Mouse (Mus musculus) adrenal gland, adult 8-10 months (tissue): ENCODE measurements around the gene Fgfr2. TPM values are rescaled to one million over a fixed set of nuclear protein-coding genes. Genes with fewer than 3 reads are reported as not detected.
A peak's percentile ranks its signal among the peaks of the same experiment; 100 is the strongest.

Source experiments
- DNase-seq: peaks from one replicate; pipeline ENCODE4 v3.0.0; 2022
- total RNA-seq, 4 experiments: library from RNA; stranded (reverse); gene quantifications; 2 replicates each; pipeline ENCODE4 v1.2.4; 2022

The Fgfr2 gene
- total RNA-seq, 4 experiments from 2014 or later, result 193 to 471 (median 262) TPM

GRCm38 (mm10) chr7:131653416-131653815, 1469.7 kb downstream of the Fgfr2 start:
- DNase-seq, result peak; percentile 53

GRCm38 (mm10) chr7:131651921-131652694, 1471.0 kb downstream of the Fgfr2 start:
- no peak for DNase-seq

GRCm38 (mm10) chr7:131650277-131650676, 1472.9 kb downstream of the Fgfr2 start:
- DNase-seq, result no peak

- no peak for DNase-seq
Observed at GRCm38 (mm10) chr7:131648276-131648675, 1474.9 kb downstream of the Fgfr2 start.

DNA sequence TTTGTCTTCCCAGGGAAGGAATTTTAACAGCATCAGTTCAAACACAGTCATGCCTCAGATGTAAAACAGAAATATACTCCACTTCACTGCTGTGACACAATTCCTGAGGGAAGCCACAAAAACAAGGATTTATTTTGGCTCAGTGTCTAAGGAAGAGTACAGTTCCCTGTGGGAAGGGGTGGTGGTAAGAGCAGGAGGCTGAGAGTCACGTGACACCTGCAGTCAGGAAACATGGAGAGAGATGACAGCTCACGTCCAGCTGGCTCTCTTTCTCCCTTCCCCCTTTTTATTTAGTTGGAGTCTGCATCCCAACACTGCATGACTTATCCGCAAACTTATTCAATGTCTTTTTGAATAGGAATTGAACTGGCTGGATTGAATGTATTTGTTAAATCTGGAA, 1475.6 kb downstream of the Fgfr2 start:
- DNase-seq, result no peak

DNA sequence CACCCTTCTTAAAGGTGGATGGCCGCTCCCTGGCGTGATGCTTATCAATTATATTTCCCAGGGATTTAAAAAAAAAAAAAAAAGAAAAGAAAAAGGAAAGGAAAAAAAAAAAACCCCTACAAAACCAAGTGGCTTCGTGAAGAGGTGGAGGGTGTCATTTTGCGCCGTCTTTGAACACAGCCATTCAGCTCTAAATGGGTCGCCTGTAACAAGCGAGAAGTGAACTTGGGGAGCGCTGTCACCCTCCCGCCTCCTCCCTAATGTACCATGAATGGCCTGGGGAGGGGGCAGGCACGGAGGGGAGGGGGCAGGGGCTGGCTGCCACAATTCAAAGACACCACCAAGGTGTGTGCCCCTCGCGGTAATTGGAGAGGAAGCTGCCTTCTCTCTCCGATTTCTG, 1478.6 kb downstream of the Fgfr2 start:
- DNase-seq, result no peak

GRCm38 (mm10) chr7:131644051-131644450, 1479.1 kb downstream of the Fgfr2 start:
- DNase-seq, result no peak

GRCm38 (mm10) chr7:131643341-131643840, 1479.8 kb downstream of the Fgfr2 start:
- DNase-seq, result no peak

- DNase-seq, result no peak
Observed at GRCm38 (mm10) chr7:131629562-131629961, 1493.6 kb downstream of the Fgfr2 start.

- no peak for DNase-seq
Observed at GRCm38 (mm10) chr7:131628846-131629391, 1494.2 kb downstream of the Fgfr2 start.

GRCm38 (mm10) chr7:131628356-131628755, 1494.8 kb downstream of the Fgfr2 start:
- no peak for DNase-seq

GRCm38 (mm10) chr7:131609677-131610076, 1513.5 kb downstream of the Fgfr2 start:
- no peak for DNase-seq

GRCm38 (mm10) chr7:131608049-131608448, 1515.1 kb downstream of the Fgfr2 start:
- no peak for DNase-seq

DNA sequence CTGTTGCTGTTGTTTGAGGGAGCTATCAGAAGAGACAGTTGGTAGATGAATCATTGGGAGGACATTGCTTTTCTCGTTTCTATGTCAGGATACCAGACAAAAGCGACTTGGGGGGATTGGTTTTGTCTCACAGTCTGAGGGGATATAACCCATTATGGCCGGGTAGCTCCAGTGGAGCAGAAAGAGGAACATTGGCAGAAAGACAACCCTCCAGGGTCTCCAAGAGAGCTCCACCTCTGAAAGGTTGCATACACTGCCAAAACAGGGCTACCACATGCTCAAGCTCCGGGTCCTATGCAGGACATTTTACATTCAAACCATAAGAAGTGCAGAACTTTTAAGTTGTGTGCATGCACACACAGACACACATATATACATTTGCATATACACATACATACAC, 1517.7 kb downstream of the Fgfr2 start:
- no peak for DNase-seq

DNA sequence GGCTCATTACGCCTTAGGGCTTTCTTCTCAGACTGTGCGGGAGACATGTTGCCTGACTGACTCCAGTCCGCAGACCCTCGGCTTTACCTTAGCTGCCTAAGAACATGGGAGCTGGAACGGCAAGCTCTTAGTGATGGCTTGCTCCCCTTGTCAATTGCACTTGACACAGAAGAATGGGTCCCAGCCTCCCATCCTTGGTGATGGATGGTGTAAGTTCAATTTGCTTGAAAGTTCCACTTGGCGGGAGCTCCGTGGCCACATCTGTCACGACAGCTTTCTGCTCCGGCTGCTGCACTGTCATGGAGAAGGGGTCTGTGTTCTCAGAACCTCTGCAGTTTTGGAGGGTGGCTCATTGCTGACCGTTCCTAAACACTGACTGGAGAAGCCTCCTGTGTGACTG, 1518.2 kb downstream of the Fgfr2 start:
- no peak for DNase-seq

- DNase-seq, result no peak
Observed at GRCm38 (mm10) chr7:131603186-131603585, 1520.0 kb downstream of the Fgfr2 start.

- no peak for DNase-seq
Observed at GRCm38 (mm10) chr7:131602106-131602505, 1521.0 kb downstream of the Fgfr2 start.

DNA sequence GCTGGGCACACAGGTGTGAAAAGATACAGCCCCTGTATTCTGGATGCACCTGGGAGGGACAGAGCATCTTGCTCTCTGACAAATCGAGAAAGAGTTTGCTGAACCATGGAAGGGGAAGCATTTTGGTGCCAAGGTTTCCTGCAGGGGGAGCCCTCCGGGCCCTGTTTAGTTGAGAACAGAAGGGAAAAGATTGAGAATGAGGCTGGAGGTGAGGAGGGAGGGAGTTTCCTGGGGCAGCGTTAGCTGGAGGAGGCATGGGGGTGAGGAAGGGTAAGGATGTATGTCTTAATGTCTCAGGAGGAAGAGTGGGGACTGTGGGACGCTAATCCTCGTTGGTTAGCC, 1524.7 kb downstream of the Fgfr2 start:
- DNase-seq, result no peak

- DNase-seq, result no peak
Observed at GRCm38 (mm10) chr7:131597779-131598482, 1525.2 kb downstream of the Fgfr2 start.

- no peak for DNase-seq
Observed at GRCm38 (mm10) chr7:131585551-131585950, 1537.6 kb downstream of the Fgfr2 start.

- DNase-seq, result no peak
Observed at GRCm38 (mm10) chr7:131582178-131582577, 1541.0 kb downstream of the Fgfr2 start.

- no peak for DNase-seq
Observed at GRCm38 (mm10) chr7:131575246-131575645, 1547.9 kb downstream of the Fgfr2 start.

DNA sequence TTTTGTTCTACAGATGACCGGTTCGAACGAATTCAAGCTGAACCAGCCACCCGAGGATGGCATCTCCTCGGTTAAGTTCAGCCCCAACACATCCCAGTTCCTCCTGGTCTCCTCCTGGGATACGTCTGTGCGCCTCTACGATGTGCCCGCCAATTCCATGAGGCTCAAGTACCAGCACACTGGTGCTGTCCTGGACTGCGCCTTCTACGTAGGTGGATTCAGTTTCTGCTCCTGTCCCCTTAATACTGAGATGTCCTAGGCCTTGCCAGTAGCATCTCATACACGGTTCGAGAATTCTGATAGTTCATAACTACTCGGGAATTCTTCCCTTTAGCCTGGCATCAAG, 1562.5 kb downstream of the Fgfr2 start:
- no peak for DNase-seq
